Mouse (Mus musculus): Measurements from ENCODE around the gene Canx. TPM values are rescaled to one million over a fixed set of nuclear protein-coding genes. Genes with fewer than 3 reads are reported as not detected.

The Canx gene
- polyA plus RNA-seq, 1 experiment from 2014 or later: 372 TPM

GRCm38 (mm10) chr11:50286428-50286827, 39.0 kb downstream of the Canx start:
- no peaks in the 10 kb centered on the region for H3K9me3 ChIP-seq (replicated peaks)
- no peaks in the 10 kb centered on the region for H3K27me3 ChIP-seq
- H3K27ac ChIP-seq: no peak overlapping the region
- no peak overlapping the region for H3K4me2 ChIP-seq
- H3K9ac ChIP-seq: no peak overlapping the region
- H3K4me1 ChIP-seq: peaks cover 17% of the 10 kb centered on the region
- H3K36me3 ChIP-seq: peaks cover 37% of the 10 kb centered on the region
- no peak overlapping the region for H3K4me3 ChIP-seq (replicated peaks)
- WGBS: 89% methylated on average over 1 of the region's 1 CpGs
- ATAC-seq (replicated peaks; ENCODE audit: low FRiP score): no peak

- Histone ChIP-seq H3K27ac (no peak overlapping the region), H3K4me3 (replicated peaks) (no peak overlapping the region), H3K4me2 (no peak overlapping the region), H3K9ac (no peak overlapping the region), H3K4me1 (peaks cover 17% of the 10 kb centered on the region), H3K27me3 (no peaks in the 10 kb centered on the region), H3K9me3 (replicated peaks) (no peaks in the 10 kb centered on the region), H3K36me3 (peaks cover 44% of the 10 kb centered on the region)
- WGBS: 93% methylated on average over 7 of the region's 7 CpGs
- no peak for ATAC-seq (replicated peaks; ENCODE audit: low FRiP score)
Measured at GRCm38 (mm10) chr11:50285696-50286095, 39.8 kb downstream of the Canx start.

GRCm38 (mm10) chr11:50285263-50285662, 40.2 kb downstream of the Canx start:
- H3K4me2 ChIP-seq: no peak overlapping the region
- WGBS: 93% methylated on average over 5 of the region's 5 CpGs
- no peak overlapping the region for H3K27ac ChIP-seq
- H3K4me3 ChIP-seq (replicated peaks): no peak overlapping the region
- no peaks in the 10 kb centered on the region for H3K27me3 ChIP-seq
- H3K9me3 ChIP-seq (replicated peaks): no peaks in the 10 kb centered on the region
- ATAC-seq (replicated peaks; ENCODE audit: low FRiP score): no peak
- H3K9ac ChIP-seq: no peak overlapping the region
- peaks cover 47% of the 10 kb centered on the region for H3K36me3 ChIP-seq
- peaks cover 14% of the 10 kb centered on the region for H3K4me1 ChIP-seq

GRCm38 (mm10) chr11:50280053-50280452, 45.4 kb downstream of the Canx start:
- Histone ChIP-seq H3K4me2 (no peak overlapping the region), H3K4me3 (replicated peaks) (no peak overlapping the region), H3K27me3 (no peaks in the 10 kb centered on the region), H3K9ac (no peak overlapping the region), H3K27ac (no peak overlapping the region), H3K36me3 (peaks cover 28% of the 10 kb centered on the region), H3K9me3 (replicated peaks) (no peaks in the 10 kb centered on the region), H3K4me1 (peaks cover 6% of the 10 kb centered on the region)
- WGBS: 85% methylated on average over 1 of the region's 1 CpGs
- ATAC-seq (replicated peaks; ENCODE audit: low FRiP score): no peak

GRCm38 (mm10) chr11:50279005-50279404, 46.5 kb downstream of the Canx start:
- no peak overlapping the region for H3K27ac ChIP-seq
- H3K4me1 ChIP-seq: peaks cover 6% of the 10 kb centered on the region
- H3K4me2 ChIP-seq: no peak overlapping the region
- no peaks in the 10 kb centered on the region for H3K27me3 ChIP-seq
- no peaks in the 10 kb centered on the region for H3K9me3 ChIP-seq (replicated peaks)
- 90% methylated on average over 4 of the region's 4 CpGs for WGBS
- H3K36me3 ChIP-seq: peaks cover 33% of the 10 kb centered on the region
- no peak overlapping the region for H3K4me3 ChIP-seq (replicated peaks)
- no peak for ATAC-seq (replicated peaks; ENCODE audit: low FRiP score)
- H3K9ac ChIP-seq: no peak overlapping the region

GRCm38 (mm10) chr11:50277706-50278105, 47.8 kb downstream of the Canx start:
- Histone ChIP-seq H3K9ac (no peak overlapping the region), H3K27me3 (no peaks in the 10 kb centered on the region), H3K36me3 (peaks cover 29% of the 10 kb centered on the region), H3K9me3 (replicated peaks) (no peaks in the 10 kb centered on the region), H3K27ac (no peak overlapping the region), H3K4me1 (peaks cover 6% of the 10 kb centered on the region), H3K4me3 (replicated peaks) (no peak overlapping the region), H3K4me2 (no peak overlapping the region)
- WGBS: 89% methylated on average over 6 of the region's 6 CpGs
- ATAC-seq (replicated peaks; ENCODE audit: low FRiP score): no peak

- Histone ChIP-seq H3K9me3 (replicated peaks) (no peaks in the 10 kb centered on the region), H3K4me1 (peaks cover 6% of the 10 kb centered on the region), H3K4me3 (replicated peaks) (no peak overlapping the region), H3K27me3 (no peaks in the 10 kb centered on the region), H3K36me3 (peaks cover 29% of the 10 kb centered on the region), H3K4me2 (no peak overlapping the region), H3K9ac (no peak overlapping the region), H3K27ac (no peak overlapping the region)
- no peak for ATAC-seq (replicated peaks; ENCODE audit: low FRiP score)
Measured at GRCm38 (mm10) chr11:50277025-50277424, 48.4 kb downstream of the Canx start.

- H3K4me1 ChIP-seq: peaks cover 6% of the 10 kb centered on the region
- H3K27ac ChIP-seq: 0 out of 2 replicates have a peak overlapping the region, but pooled peaks have one; percentile 14
- WGBS: 77% methylated on average over 5 of the region's 5 CpGs
- no peaks in the 10 kb centered on the region for H3K9me3 ChIP-seq (replicated peaks)
- H3K36me3 ChIP-seq: peaks cover 19% of the 10 kb centered on the region
- H3K4me3 ChIP-seq (replicated peaks): no peak overlapping the region
- H3K4me2 ChIP-seq: no peak overlapping the region
- no peaks in the 10 kb centered on the region for H3K27me3 ChIP-seq
- H3K9ac ChIP-seq: no peak overlapping the region
- no peak for ATAC-seq (replicated peaks; ENCODE audit: low FRiP score)
Measured at GRCm38 (mm10) chr11:50275568-50276151, 49.8 kb downstream of the Canx start.

GRCm38 (mm10) chr11:50275077-50275476, 50.4 kb downstream of the Canx start:
- peaks cover 6% of the 10 kb centered on the region for H3K4me1 ChIP-seq
- no peaks in the 10 kb centered on the region for H3K9me3 ChIP-seq (replicated peaks)
- no peak overlapping the region for H3K9ac ChIP-seq
- peaks cover 17% of the 10 kb centered on the region for H3K36me3 ChIP-seq
- H3K4me2 ChIP-seq: no peak overlapping the region
- H3K27me3 ChIP-seq: no peaks in the 10 kb centered on the region
- ATAC-seq (replicated peaks; ENCODE audit: low FRiP score): no peak
- H3K27ac ChIP-seq: no peak overlapping the region
- no peak overlapping the region for H3K4me3 ChIP-seq (replicated peaks)
- 78% methylated on average over 2 of the region's 2 CpGs for WGBS

GRCm38 (mm10) chr11:50272819-50273218, 52.7 kb downstream of the Canx start:
- Histone ChIP-seq H3K27me3 (no peaks in the 10 kb centered on the region), H3K9ac (no peak overlapping the region), H3K27ac (no peak overlapping the region), H3K4me2 (no peak overlapping the region), H3K9me3 (replicated peaks) (no peaks in the 10 kb centered on the region), H3K4me1 (peaks cover 6% of the 10 kb centered on the region), H3K36me3 (peaks cover 15% of the 10 kb centered on the region), H3K4me3 (replicated peaks) (no peak overlapping the region)
- 85% methylated on average over 2 of the region's 2 CpGs for WGBS
- ATAC-seq (replicated peaks; ENCODE audit: low FRiP score): no peak

- WGBS: 97% methylated on average over 1 of the region's 1 CpGs
- Histone ChIP-seq H3K9me3 (replicated peaks) (no peaks in the 10 kb centered on the region), H3K4me1 (no peaks in the 10 kb centered on the region), H3K4me3 (replicated peaks) (no peak overlapping the region), H3K4me2 (no peak overlapping the region), H3K27ac (no peak overlapping the region), H3K9ac (no peak overlapping the region), H3K27me3 (no peaks in the 10 kb centered on the region), H3K36me3 (peaks cover 30% of the 10 kb centered on the region)
- no peak for ATAC-seq (replicated peaks; ENCODE audit: low FRiP score)
Measured at GRCm38 (mm10) chr11:50269885-50270284, 55.6 kb downstream of the Canx start.

- 84% methylated on average over 2 of the region's 2 CpGs for WGBS
- Histone ChIP-seq H3K27ac (no peak overlapping the region), H3K4me3 (replicated peaks) (no peak overlapping the region), H3K4me2 (no peak overlapping the region), H3K27me3 (no peaks in the 10 kb centered on the region), H3K4me1 (no peaks in the 10 kb centered on the region), H3K36me3 (peaks cover 34% of the 10 kb centered on the region), H3K9ac (no peak overlapping the region), H3K9me3 (replicated peaks) (no peaks in the 10 kb centered on the region)
- no peak for ATAC-seq (replicated peaks; ENCODE audit: low FRiP score)
Measured at GRCm38 (mm10) chr11:50269163-50269562, 56.3 kb downstream of the Canx start.

GRCm38 (mm10) chr11:50266997-50267396, 58.5 kb downstream of the Canx start:
- Histone ChIP-seq H3K4me1 (no peaks in the 10 kb centered on the region), H3K4me3 (replicated peaks) (no peak overlapping the region), H3K9me3 (replicated peaks) (no peaks in the 10 kb centered on the region), H3K36me3 (peaks cover 55% of the 10 kb centered on the region), H3K27me3 (no peaks in the 10 kb centered on the region), H3K4me2 (no peak overlapping the region), H3K27ac (no peak overlapping the region), H3K9ac (no peak overlapping the region)
- 89% methylated on average over 3 of the region's 3 CpGs for WGBS
- ATAC-seq (replicated peaks; ENCODE audit: low FRiP score): no peak

Measured in kidney, embryonic 15.5 days (tissue).